Mouse (Mus musculus) B cell, adult 67 days (primary cell): Measurements from ENCODE around the gene Art1. TPM values are rescaled to one million over a fixed set of nuclear protein-coding genes. Genes with fewer than 3 reads are reported as not detected.

Experiments used
- total RNA-seq, 2 experiments: library from RNA; stranded (reverse); gene quantifications; 4 replicates each; pipeline ENCODE4 v1.2.4; 2023

The Art1 gene
- not detected for total RNA-seq

DNA sequence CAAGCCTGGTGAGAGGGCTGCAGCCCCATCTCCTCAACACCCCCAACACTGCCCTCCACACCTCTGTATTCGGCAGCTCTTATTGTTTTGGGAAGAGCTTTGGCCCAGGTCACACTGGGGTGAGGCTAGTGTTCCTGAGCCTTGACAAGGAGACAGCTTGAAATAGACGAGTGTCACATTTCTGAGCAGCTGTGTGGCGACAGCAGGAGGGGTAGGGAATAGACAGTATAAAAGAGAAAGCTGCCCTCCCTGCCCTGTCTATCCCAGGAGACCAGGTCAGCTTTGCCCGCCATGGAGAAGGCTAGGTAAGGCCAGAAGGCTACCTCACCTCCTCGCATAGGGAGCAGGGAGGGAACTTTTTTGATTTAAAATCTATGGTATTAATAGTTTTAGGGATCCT lies at the start of gene Art1:
Art1 (plus strand) TSS at position 257 of the 400 bp plus-strand sequence.

DNA sequence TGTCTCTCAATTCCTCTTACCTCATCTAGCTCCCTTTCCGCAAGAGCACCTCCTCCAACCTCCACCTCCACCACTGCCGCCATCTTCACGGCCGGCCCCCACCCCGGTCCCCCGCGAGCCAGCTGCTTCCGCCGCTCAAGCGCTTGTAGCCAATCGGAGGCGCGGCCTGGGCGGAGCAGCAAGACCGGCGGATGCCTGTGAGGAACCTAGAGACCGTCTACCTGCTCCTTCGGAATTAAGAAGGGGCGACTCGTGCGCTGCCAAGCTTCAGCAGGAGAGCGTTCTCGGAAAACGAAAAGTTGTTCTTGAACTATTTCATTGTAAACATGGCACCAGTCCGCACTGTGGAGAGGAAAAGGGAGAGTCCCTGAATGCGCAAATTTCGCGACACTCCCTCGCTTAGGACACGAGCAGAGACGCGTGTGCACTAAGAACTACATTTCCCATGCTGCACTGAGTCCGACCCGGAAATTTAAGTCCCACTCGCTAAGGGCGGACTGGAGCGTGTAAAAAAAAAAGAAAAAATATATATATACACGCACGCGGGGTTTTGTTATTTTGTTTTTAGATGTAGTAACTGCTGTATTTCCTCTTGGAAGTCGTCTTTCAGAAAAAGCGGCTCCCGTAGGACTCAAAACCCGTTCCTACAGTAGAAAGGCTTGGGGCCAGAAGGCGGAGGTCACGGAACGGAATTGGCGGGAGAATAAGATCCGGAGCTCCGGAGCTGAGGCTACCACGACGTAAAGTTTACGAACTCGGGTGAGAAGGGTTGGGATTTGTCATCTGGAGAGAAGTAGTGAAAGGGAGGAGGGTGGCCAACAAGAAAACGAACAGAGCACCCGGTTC lies 36.3 kb upstream of the Art1 start, which contains the start of the genes Rnf121, Xndc1 and Xntrpc:
Rnf121 (minus strand) TSS at position 424 of the 846 bp plus-strand sequence.
Xndc1 (plus strand) TSS at position 466 of the 846 bp plus-strand sequence.
Xntrpc (plus strand) TSS at position 668 of the 846 bp plus-strand sequence.

GRCm38 (mm10) chr7:102082816-102083215 lies 18.7 kb upstream of the Art1 start, which contains the start of gene Trpc2:
Gene Trpc2 (plus strand): TSS chr7:102083116.

GRCm38 (mm10) chr7:102109171-102109570 lies 7.6 kb downstream of the Art1 start, which contains the start of gene Art5:
Gene Art5 (minus strand): TSS chr7:102109489.

GRCm38 (mm10) chr7:102116579-102117331 lies 15.2 kb downstream of the Art1 start, which contains the start of gene Chrna10:
Gene Chrna10 (minus strand): TSS chr7:102116828.

Other genes with a start within 250 kb of the Art1 start
- 1 to 10 TPM; 1.1 to 1.2 TPM for gene Folr2, start 244.5 kb upstream of the Art1 start, total RNA-seq
- gene Anapc15, start 238.0 kb upstream of the Art1 start, total RNA-seq, result 10 to 100 TPM; 79.4 to 88.5 TPM
- gene Folr1, start 231.0 kb upstream of the Art1 start, total RNA-seq, result not detected
- gene Lamtor1, start 195.8 kb upstream of the Art1 start, total RNA-seq, result 10 to 100 TPM; 61.3 to 73.3 TPM
- gene Tomt, start 195.4 kb upstream of the Art1 start, total RNA-seq, result not detected
- 1 to 10 TPM; 1.3 to 2.0 TPM for gene Lrrc51, start 167.8 kb upstream of the Art1 start, total RNA-seq
- gene Numa1, start 167.6 kb upstream of the Art1 start, total RNA-seq, result 100 to 1,000 TPM; 269 to 277 TPM
- 10 to 100 TPM; 10.8 to 11.9 TPM for gene Il18bp, start 83.1 kb upstream of the Art1 start, total RNA-seq
- gene Rnf121, start 36.3 kb upstream of the Art1 start, total RNA-seq, result 10 to 100 TPM; 41.2 to 41.7 TPM
- 10 to 100 TPM; 56.4 to 59.1 TPM for gene Xndc1, start 36.2 kb upstream of the Art1 start, total RNA-seq
- 1 to 10 TPM; 5.1 to 7.1 TPM for gene Xntrpc, start 36.0 kb upstream of the Art1 start, total RNA-seq
- gene Trpc2, start 18.6 kb upstream of the Art1 start, total RNA-seq, result 1 to 10 TPM; 2.4 to 3.8 TPM
- 1 to 10 TPM; 1.0 to 2.2 TPM for gene Art5, start 7.7 kb downstream of the Art1 start, total RNA-seq
- not detected for gene Chrna10, start 15.1 kb downstream of the Art1 start, total RNA-seq
- 100 to 1,000 TPM; 103 to 111 TPM for gene Nup98, start 108.4 kb downstream of the Art1 start, total RNA-seq
- gene Pgap2, start 108.5 kb downstream of the Art1 start, total RNA-seq, result 10 to 100 TPM; 52.2 to 57.9 TPM
- 100 to 1,000 TPM; 142 to 157 TPM for gene Rhog, start 154.3 kb downstream of the Art1 start, total RNA-seq
- 10 to 100 TPM; 82.9 to 83.7 TPM for gene Stim1, start 166.1 kb downstream of the Art1 start, total RNA-seq